Mouse (Mus musculus): Measurements from ENCODE around the gene Gnmt.

DNA sequence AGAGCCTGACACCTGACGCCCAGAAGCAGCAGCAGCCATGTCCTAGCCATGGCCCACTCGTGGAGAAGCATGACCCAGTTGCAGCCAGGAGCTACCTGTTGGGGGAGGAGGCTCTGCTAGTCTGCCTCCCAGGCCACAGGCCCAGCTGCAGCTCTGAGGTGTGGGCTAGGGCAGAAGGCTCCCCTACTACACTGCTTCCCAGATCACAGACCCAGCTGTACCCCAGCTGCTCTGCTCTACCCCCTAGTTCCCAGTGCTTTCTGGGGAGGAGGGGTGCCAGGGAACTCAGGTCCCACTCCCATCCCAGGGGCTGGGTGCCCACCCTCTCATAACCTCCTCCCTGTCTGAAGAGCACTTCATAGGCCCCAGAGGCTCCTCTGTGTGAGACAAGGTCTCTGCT is 34.6 kb upstream of the Gnmt start, which contains the start of gene Ptcra:
- TF ChIP-seq CTCF (IDR thresholded peaks at IDR 0.05; ENCODE audit: insufficient read depth, low read length) (no peak), POLR2A (IDR thresholded peaks at IDR 0.05; ENCODE audit: borderline replicate concordance, extremely low read depth, low read depth, low read length) (no peak)

All from lung, adult 2 months (tissue).